In genomic region chr9:112715197-112715762, GRCm38 (mm10) we compare ENCODE assay signal across 16 mouse cellular contexts.
"Had no signal": no experiment of that assay in that cellular context is flagged by ENCODE, and none has a peak within 500 bp of the region (broad histone marks: within the 10 kb centered on the region; RNA-seq: fewer than 3 reads in every experiment).

No protein-coding gene starts in this region.

- H3K4me3 ChIP-seq: left cerebral cortex, adult 2 months; limb, embryonic 15.5 days; liver, embryonic 12.5 days; myocyte; neural tube, embryonic 12.5 days had no signal

- H3K27me3 ChIP-seq: limb, embryonic 15.5 days; liver, embryonic 12.5 days; neural tube, embryonic 12.5 days had no signal

- H3K9ac ChIP-seq: limb, embryonic 15.5 days; liver, embryonic 12.5 days; lung, embryonic 14.5 days; neural tube, embryonic 12.5 days had no signal

- H3K4me1 ChIP-seq: limb, embryonic 15.5 days; liver, embryonic 12.5 days; neural tube, embryonic 12.5 days had no signal

- H3K4me2 ChIP-seq: limb, embryonic 15.5 days; liver, embryonic 12.5 days; lung, embryonic 14.5 days; midbrain, embryonic 11.5 days; neural tube, embryonic 12.5 days had no signal

- H3K9me3 ChIP-seq: limb, embryonic 15.5 days; liver, embryonic 12.5 days; neural tube, embryonic 12.5 days had no signal

- ATAC-seq: liver, embryonic 12.5 days had no signal

- H3K27ac ChIP-seq: left cerebral cortex, adult 2 months; limb, embryonic 15.5 days; liver, embryonic 12.5 days; neural tube, embryonic 12.5 days had no signal

- DNase-seq: kidney, adult 18-20 months; kidney, postnatal 14 days; lung, embryonic 14.5 days; lung, postnatal 10 days; lung, postnatal 4 days; retina, postnatal 1 day; right cerebral cortex, postnatal 4 days; spleen, adult 18-20 months; thymus, adult 18-20 months; thymus, postnatal 14 days had no signal

- H3K36me3 ChIP-seq: limb, embryonic 15.5 days; liver, embryonic 12.5 days; neural tube, embryonic 12.5 days had no signal
